Mouse (Mus musculus) hematopoietic stem cell, adult 5-6 weeks (primary cell): Measurements from ENCODE around the gene Vrtn. TPM values are rescaled to one million over a fixed set of nuclear protein-coding genes. Genes with fewer than 3 reads are reported as not detected.

Source experiments
- ATAC-seq, 2 experiments: fragments of 125-278 bp in 1 of 2; replicated peaks in 1 of 2; 2 replicates each; pipeline ENCODE4 v1.8.0; 2016 to 2017; ENCODE audit warnings: inconsistent platforms in 2 of 2, mild to moderate bottlenecking in 2 of 2, moderate number of reproducible peaks in 2 of 2, low read depth in 1 of 2, moderate TSS enrichment in 1 of 2; ENCODE audit not compliant: low FRiP score in 2 of 2, poor library complexity in 2 of 2, severe bottlenecking in 2 of 2, insufficient read depth in 1 of 2, low TSS enrichment in 1 of 2
- total RNA-seq: library from RNA; stranded (forward); fragments of 172-1452, 232-1000 nt; gene quantifications from 2 replicates; pipeline ENCODE4 v1.2.3, GENCODE M21; 2017

Gene Vrtn
- 0.40 TPM in 1 of 2 replicates, not detected in the other for total RNA-seq

GRCm38 (mm10) chr12:84640654-84641053 is at the start of gene Vrtn:
Vrtn (plus strand) TSS chr12:84641019.
- no peak for ATAC-seq

GRCm38 (mm10) chr12:84598324-84598723 is 42.5 kb upstream of the Vrtn start:
- ATAC-seq, result no peak

- no peak for ATAC-seq
Observed at GRCm38 (mm10) chr12:84604001-84604400, 36.8 kb upstream of the Vrtn start.

DNA sequence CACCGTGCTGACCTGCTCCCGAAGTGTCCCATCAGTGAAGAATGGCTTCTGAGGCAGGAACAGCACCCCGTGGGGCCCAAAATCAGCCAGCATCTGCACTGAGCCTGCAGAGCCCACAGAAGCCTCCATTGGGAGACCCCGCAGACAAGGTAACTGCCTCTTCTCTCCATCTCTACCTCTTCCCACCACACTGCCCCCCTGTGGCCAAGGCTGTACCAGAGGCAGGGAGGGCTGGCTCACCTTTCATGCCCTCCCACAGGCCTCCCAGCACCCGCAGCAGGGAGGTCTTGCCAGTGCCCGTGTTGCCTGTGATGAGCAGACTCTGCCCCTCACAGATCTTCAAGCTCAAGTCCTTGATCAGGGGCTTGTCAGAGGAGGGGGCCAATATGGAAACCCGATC is 35.0 kb upstream of the Vrtn start:
- peak in 1 of 2 experiments; percentile 14; a peak in 1 of 4 replicates for ATAC-seq

- no peak for ATAC-seq
Observed at GRCm38 (mm10) chr12:84611718-84612117, 29.1 kb upstream of the Vrtn start.

DNA sequence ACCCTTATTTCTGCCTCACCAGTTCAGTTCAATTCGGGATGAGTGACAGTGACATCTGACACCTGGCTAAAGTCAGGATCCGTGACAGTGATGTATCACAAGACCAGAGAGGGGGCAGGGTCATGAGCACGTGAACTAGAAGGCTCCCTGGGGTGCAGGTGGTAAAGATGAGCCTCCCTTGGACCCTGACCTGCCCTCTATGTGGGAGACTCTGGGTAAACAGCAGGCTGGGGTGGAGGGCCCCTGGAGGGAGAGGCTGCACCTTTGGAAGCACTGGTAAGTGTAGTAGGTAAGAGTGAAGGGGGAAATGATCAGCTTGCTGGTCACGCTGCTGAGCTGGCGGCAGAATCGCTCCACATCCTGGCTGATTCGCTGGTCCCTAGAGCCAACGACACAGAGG is 28.3 kb upstream of the Vrtn start:
- no peak for ATAC-seq

DNA sequence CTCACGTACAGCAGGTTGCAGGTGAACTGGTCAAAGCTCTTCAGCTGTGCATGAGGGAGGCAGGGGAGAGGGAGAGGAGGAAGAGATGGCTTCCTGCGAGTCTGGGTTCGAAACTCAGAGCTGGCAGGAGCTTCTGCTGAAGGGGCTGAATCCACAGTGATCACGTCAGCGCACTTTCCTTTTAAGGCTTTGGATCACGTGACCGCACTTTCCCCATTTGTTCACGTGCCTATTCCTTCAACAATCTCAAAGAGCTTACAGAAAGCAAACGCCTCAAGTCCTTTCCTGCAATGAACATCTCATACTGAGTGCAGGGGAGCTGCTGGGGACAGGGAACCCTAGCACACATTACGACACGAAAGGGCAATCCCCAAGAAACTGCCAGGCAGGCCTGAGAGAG is 26.8 kb upstream of the Vrtn start:
- ATAC-seq, result no peak

- ATAC-seq, result no peak
Observed at GRCm38 (mm10) chr12:84614524-84614923, 26.3 kb upstream of the Vrtn start.

- peak; percentile 99 for ATAC-seq
Observed at GRCm38 (mm10) chr12:84616977-84617630, 23.7 kb upstream of the Vrtn start, which contains the start of gene Abcd4. Abcd4 (minus strand) TSS chr12:84617413.

GRCm38 (mm10) chr12:84617663-84618062 is 23.2 kb upstream of the Vrtn start:
- ATAC-seq, result peak; percentile 12 to 34; a peak in 2 of 4 replicates

- no peak for ATAC-seq
Observed at GRCm38 (mm10) chr12:84620975-84621374, 19.8 kb upstream of the Vrtn start.

GRCm38 (mm10) chr12:84624601-84625000 is 16.2 kb upstream of the Vrtn start:
- ATAC-seq, result no peak

GRCm38 (mm10) chr12:84625116-84625515 is 15.7 kb upstream of the Vrtn start:
- no peak for ATAC-seq

GRCm38 (mm10) chr12:84631867-84632266 is 9.0 kb upstream of the Vrtn start:
- ATAC-seq, result no peak

DNA sequence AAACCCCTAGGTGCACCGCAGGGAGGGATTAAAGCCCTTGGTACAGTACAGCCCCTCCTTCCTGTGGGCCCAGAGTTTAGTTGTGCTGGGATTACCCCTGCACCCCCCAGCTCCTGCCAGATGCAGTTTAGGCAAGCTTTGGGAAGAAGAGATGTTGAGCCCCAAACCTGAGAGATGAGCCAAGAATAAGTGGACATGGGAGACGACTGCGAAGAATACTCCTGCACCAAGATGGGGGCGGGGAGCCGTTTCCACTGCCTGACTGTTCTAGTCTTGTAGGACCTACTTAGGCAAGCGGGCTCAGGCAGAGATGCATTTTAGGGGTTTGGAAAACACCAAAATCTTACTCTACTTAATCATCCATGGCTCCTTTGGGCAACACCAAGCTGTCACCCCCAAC is 566 bp upstream of the Vrtn start:
- no peak for ATAC-seq

DNA sequence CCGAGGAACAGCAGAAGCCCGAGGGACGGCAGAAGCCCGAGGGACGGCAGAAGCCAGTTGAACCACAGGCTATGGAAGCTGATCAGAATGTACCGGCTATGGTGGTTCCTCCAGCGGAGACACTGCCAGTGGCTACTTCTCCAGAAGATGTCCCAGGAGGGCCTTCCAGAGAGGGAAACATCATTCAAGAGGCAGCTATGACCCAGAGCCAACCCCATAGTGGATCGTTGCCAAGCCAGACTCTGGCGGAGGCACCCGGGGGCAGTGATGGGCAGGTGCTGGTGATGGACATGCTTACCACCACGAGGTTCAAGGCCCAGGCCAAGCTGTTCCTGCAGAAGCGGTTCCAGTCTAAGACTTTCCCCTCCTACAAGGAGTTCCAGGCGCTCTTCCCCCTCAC is 9.4 kb downstream of the Vrtn start:
- ATAC-seq, result no peak

GRCm38 (mm10) chr12:84653912-84654311 is 13.1 kb downstream of the Vrtn start:
- ATAC-seq, result peak; percentile 60 to 76; a peak in 3 of 4 replicates

DNA sequence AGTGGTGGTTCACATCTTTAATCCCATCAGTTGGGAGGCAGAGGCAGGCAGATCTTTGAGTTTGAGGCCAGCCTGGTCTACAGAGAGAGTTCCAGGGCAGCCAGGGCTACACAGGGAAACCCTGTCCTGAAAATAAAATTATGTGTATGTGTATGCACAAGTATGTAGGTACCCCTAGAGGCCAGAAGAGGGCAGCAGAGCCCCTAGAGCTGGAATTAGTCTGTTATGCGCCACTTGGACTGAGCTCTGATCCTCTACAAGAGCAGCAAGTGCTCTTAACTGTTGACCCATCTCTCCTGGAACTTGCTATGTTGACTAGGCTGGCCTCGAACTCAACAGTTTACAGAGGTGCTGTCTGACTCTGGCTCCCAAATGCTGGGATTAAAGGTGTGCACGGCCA is 29.7 kb downstream of the Vrtn start:
- no peak for ATAC-seq

DNA sequence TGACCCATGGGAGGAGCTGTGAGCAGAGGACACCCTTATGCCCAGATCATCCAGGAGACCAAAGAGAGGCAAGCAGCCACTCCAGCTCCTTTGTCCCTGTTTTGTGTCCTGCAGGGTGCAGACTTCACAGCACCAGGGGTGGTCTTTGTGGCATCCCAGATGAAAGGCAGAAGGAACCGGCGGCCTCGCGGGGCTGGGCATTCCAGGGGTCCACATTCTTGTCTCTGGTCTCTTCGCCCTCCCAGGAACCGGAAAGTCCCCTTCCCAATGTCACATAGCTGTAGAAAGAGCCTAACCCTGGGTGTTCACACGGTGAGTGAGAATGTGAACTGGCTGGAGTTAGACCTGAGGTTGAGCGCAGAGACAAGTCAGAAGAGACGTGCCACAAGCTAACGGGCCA is 30.8 kb downstream of the Vrtn start:
- no peak for ATAC-seq
